Mouse (Mus musculus) CH12.LX (cell line): ENCODE data around the gene Tbx6. TPM values are rescaled to one million over a fixed set of nuclear protein-coding genes. Genes with fewer than 3 reads are reported as not detected.

Experiments used
- DNase-seq: peaks from one replicate; pipeline ENCODE4 v3.0.0-alpha.2; 2013; ENCODE audit errors: extremely low read depth
- H3K27ac ChIP-seq: 2 replicates; pipeline ENCODE4 v1.5.1; 2012; ENCODE audit warnings: low read depth, mild to moderate bottlenecking, control low read depth, moderate library complexity; ENCODE audit not compliant: insufficient read depth
- H3K27me3 ChIP-seq: replicated peaks from 2 replicates; pipeline ENCODE3; 2012; ENCODE audit warnings: inconsistent platforms
- H3K36me3 ChIP-seq, 2 experiments: replicated peaks in 1 of 2; 2 replicates each; pipeline versions ENCODE3 to v1.6.1; 2012; ENCODE audit warnings: inconsistent platforms in 1 of 2, low read length in 1 of 2, mild to moderate bottlenecking in 1 of 2, mixed read lengths in 1 of 2, moderate library complexity in 1 of 2; ENCODE audit not compliant: control insufficient read depth in 1 of 2, insufficient read depth in 1 of 2
- H3K4me1 ChIP-seq, 2 experiments: 2 replicates each; pipeline ENCODE4 v1.6.1; 2012; ENCODE audit warnings: inconsistent platforms in 1 of 2, moderate library complexity in 1 of 2; ENCODE audit not compliant: insufficient read depth in 2 of 2, control insufficient read depth in 1 of 2
- H3K4me2 ChIP-seq: 2 replicates; pipeline ENCODE4 v1.6.1; 2012; ENCODE audit warnings: low read depth, mild to moderate bottlenecking, control low read depth; ENCODE audit not compliant: poor library complexity, insufficient read depth, severe bottlenecking
- H3K4me3 ChIP-seq, 3 experiments: fragments of 150-350 bp in 1 of 3; sonication (generic) in 1 of 3; replicated peaks in 1 of 3; 2 replicates each; pipeline versions ENCODE3 to v1.5.1; 2011 to 2012; ENCODE audit warnings: low read depth in 2 of 3, low read length in 2 of 3, mild to moderate bottlenecking in 2 of 3, moderate library complexity in 2 of 3, control low read depth in 1 of 3, improper control_type of control experiment in 1 of 3, inconsistent platforms in 1 of 3, mixed read lengths in 1 of 3; ENCODE audit not compliant: poor library complexity in 1 of 3
- H3K79me2 ChIP-seq: replicated peaks from 2 replicates; pipeline ENCODE4 v1.6.1; 2012; ENCODE audit warnings: mild to moderate bottlenecking, moderate library complexity; ENCODE audit not compliant: control insufficient read depth, poor library complexity, insufficient read depth, severe bottlenecking; ENCODE audit errors: extremely low read depth
- H3K9ac ChIP-seq: 2 replicates; pipeline ENCODE4 v1.6.1; 2012; ENCODE audit warnings: low read depth, mild to moderate bottlenecking, control low read depth, moderate library complexity; ENCODE audit not compliant: insufficient read depth
- H3K9me3 ChIP-seq: replicated peaks from 2 replicates; pipeline ENCODE3; 2012; ENCODE audit warnings: low read length, inconsistent platforms, mixed read lengths
- GABPA ChIP-seq: IDR thresholded peaks from 2 replicates; pipeline ENCODE4 v1.6.1; 2012; ENCODE audit warnings: low read depth, low read length, improper control_type of control experiment, inconsistent platforms; ENCODE audit not compliant: insufficient replicate concordance
- HCFC1 ChIP-seq: IDR thresholded peaks from 2 replicates; pipeline ENCODE4 v1.6.1; 2012; ENCODE audit warnings: low read depth, mild to moderate bottlenecking, inconsistent platforms, low read length, improper control_type of control experiment
- JUN ChIP-seq: IDR thresholded peaks from 2 replicates; pipeline ENCODE4 v1.6.1; 2011; ENCODE audit warnings: low read depth, mild to moderate bottlenecking, low read length, improper control_type of control experiment, moderate library complexity; ENCODE audit not compliant: insufficient read depth
- MXI1 ChIP-seq: IDR thresholded peaks from 2 replicates; pipeline ENCODE4 v1.6.1; 2011; ENCODE audit warnings: mild to moderate bottlenecking, low read depth, low read length, improper control_type of control experiment
- POLR2A ChIP-seq: IDR thresholded peaks from 2 replicates; pipeline ENCODE4 v1.6.1; 2011; ENCODE audit warnings: low read depth, mild to moderate bottlenecking, improper control_type of control experiment, low read length
- RAD21 ChIP-seq: IDR thresholded peaks from 2 replicates; pipeline ENCODE4 v1.6.1; 2011; ENCODE audit warnings: low read depth, mild to moderate bottlenecking, low read length, improper control_type of control experiment, moderate library complexity
- SIN3A ChIP-seq: IDR thresholded peaks from 2 replicates; pipeline ENCODE4 v1.6.1; 2012; ENCODE audit warnings: low read length, improper control_type of control experiment, inconsistent platforms
- TBP ChIP-seq: conservative IDR thresholded peaks from 2 replicates; pipeline ENCODE4 v1.6.1; 2011; ENCODE audit warnings: low read depth, low read length, improper control_type of control experiment
- UBTF ChIP-seq: IDR thresholded peaks from 2 replicates; pipeline ENCODE4 v1.6.1; 2012; ENCODE audit warnings: low read depth, mild to moderate bottlenecking, inconsistent platforms, low read length, improper control_type of control experiment, moderate library complexity
- ZKSCAN1 ChIP-seq: IDR thresholded peaks from 2 replicates; pipeline ENCODE4 v1.6.1; 2012; ENCODE audit warnings: low read depth, inconsistent platforms, low read length, improper control_type of control experiment, borderline replicate concordance
- ZNF384 ChIP-seq: IDR thresholded peaks from 2 replicates; pipeline ENCODE4 v1.6.1; 2012; ENCODE audit warnings: low read depth, low read length, improper control_type of control experiment, inconsistent platforms
- dilution Hi-C: fragments of 300-500 bp; cut with MboI; formaldehyde crosslinking; loops from 2 replicates; pipeline ENCODE4 v1.14.3; 2020; ENCODE audit warnings: low sequenced_read_pairs; ENCODE audit not compliant: extremely low pct_unique_long_range_greater_than_20kb, extremely low pct_ligation_motif_present
- in situ Hi-C: fragments of 300-500 bp; cut with MboI; formaldehyde crosslinking; loops from 3 replicates; pipeline ENCODE4 v1.14.3; 2019; ENCODE audit warnings: low sequenced_read_pairs, low pct_ligation_motif_present, low pct_unique_long_range_greater_than_20kb, mixed read lengths
- polyA plus RNA-seq: library from polyadenylated mRNA; unstranded; fragments of >175 nt; gene quantifications from 2 replicates; pipeline ENCODE4 v1.2.1, GENCODE M21; 2012; ENCODE audit warnings: low read depth; ENCODE audit not compliant: insufficient read length
- total RNA-seq, 2 experiments: library from RNA; depleted of rRNA; stranded (reverse); fragments of 300-350 nt in 1 of 2; fragments of >200 nt in 1 of 2; gene quantifications; 2 replicates each; pipeline ENCODE4 v1.2.3; 2012 to 2014

Tbx6 gene
- total and polyA plus RNA-seq, 3 experiments = 12.8 to 31.5 (median 15.8) TPM

DNA sequence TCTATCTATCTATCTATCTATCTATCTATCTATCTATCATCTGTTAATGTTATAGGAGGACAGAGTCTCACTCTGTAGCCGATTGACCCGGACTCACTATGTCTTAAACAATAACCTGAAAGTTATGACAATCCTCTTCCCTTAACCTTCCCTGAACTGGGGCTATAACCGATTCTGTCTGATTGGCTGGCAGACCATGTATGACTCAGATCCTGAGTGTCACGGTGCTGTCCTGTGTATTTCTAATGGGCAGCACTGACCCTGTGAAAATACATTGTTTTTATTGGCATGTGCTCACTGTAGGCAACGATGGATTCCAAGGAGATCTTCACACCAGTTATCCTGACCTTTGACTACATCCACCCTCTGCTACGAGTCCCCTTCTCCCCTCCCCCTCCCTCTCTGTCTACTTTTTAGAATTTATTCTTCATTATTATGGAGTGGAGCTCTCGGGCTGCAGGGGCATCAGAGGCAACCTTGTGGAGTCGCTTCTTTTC, 34.5 kb downstream of the Tbx6 start:
- no peaks in the 10 kb centered on the region for H3K36me3 ChIP-seq
- no peaks in the 10 kb centered on the region for H3K79me2 ChIP-seq
- H3K4me3 ChIP-seq = no peak overlapping the region
- no peak overlapping the region for H3K4me2 ChIP-seq
- peaks cover 0 to 8% of the 10 kb centered on the region in 2 experiments; a peak in 1 of 4 replicates for H3K4me1 ChIP-seq
- in situ Hi-C loops = no loop called here
- no peak for DNase-seq
- no peaks in the 10 kb centered on the region for H3K27me3 ChIP-seq
- no peak overlapping the region for H3K9ac ChIP-seq
- no peak for TF ChIP-seq POLR2A
- no peak for TF ChIP-seq MXI1
- no peak for TF ChIP-seq ZKSCAN1
- no peak for TF ChIP-seq ZNF384
- TF ChIP-seq, all 38 proteins: peak for 0
- no peak overlapping the region for H3K27ac ChIP-seq
- H3K9me3 ChIP-seq = peaks cover 7% of the 10 kb centered on the region
- dilution Hi-C loops = no loop called here

DNA sequence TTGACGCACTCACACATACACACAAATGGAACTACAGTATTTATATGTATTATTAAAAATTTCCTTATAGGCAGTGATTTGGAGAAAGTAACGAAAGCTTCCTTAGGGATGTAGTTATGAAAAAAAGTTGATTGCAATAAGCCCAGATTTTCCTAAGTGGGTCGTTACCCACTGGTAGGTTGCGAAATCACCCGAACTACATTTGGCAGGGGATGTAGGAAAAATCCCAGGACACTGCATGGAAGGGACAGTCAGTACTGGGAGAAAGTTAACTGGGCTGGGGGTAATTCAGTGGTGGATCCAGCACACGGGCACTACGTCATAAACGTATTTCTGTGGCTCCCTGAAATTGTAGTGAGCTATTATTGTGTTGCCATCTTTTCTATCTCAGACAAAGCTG, 35.2 kb downstream of the Tbx6 start:
- dilution Hi-C loops = no loop called here
- no peak overlapping the region for H3K4me2 ChIP-seq
- in situ Hi-C loops = no loop called here

DNA sequence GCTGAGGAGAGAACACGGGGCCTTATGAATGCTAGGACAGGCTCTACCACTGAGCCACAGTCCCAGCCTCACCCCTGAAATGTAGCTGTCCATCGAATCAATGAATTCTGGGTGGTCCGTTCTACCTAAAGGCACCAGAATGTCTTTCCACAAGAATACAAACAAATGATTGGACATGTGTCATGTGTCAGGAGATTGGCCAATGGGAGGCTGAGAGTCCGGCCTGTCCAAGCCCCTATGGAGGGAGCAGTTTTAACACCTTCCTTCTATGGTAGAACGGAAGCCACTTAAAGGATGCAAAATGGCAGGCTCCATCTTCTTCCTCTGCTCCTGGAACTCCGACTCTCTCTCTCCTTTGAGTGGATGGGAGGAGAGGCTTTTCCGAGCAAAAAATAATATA, 36.3 kb downstream of the Tbx6 start:
- dilution Hi-C loops = no loop called here
- in situ Hi-C loops = no loop called here
- no peak overlapping the region for H3K4me3 ChIP-seq
- H3K27me3 ChIP-seq = no peaks in the 10 kb centered on the region
- H3K4me2 ChIP-seq = no peak overlapping the region
- H3K9me3 ChIP-seq = peaks cover 3% of the 10 kb centered on the region
- H3K36me3 ChIP-seq = no peaks in the 10 kb centered on the region
- H3K4me1 ChIP-seq = peaks cover 4 to 6% of the 10 kb centered on the region in 2 experiments; a peak in 2 of 4 replicates
- H3K27ac ChIP-seq = no peak overlapping the region
- no peaks in the 10 kb centered on the region for H3K79me2 ChIP-seq
- no peak for DNase-seq
- TF ChIP-seq GABPA = no peak
- no peak for TF ChIP-seq MXI1
- no peak for TF ChIP-seq TBP
- no peak for TF ChIP-seq HCFC1
- no peak for TF ChIP-seq SIN3A
- TF ChIP-seq UBTF = no peak
- TF ChIP-seq, all 38 proteins: peak for 0
- no peak overlapping the region for H3K9ac ChIP-seq

More for the DNA sequence above, 35.2 kb downstream of the Tbx6 start:
- no peaks in the 10 kb centered on the region for H3K36me3 ChIP-seq
- H3K4me1 ChIP-seq = peaks cover 0 to 8% of the 10 kb centered on the region in 2 experiments; a peak in 1 of 4 replicates
- peaks cover 7% of the 10 kb centered on the region for H3K9me3 ChIP-seq
- H3K27me3 ChIP-seq = no peaks in the 10 kb centered on the region
- no peak overlapping the region for H3K9ac ChIP-seq
- no peaks in the 10 kb centered on the region for H3K79me2 ChIP-seq
- H3K27ac ChIP-seq = no peak overlapping the region
- no peak overlapping the region for H3K4me3 ChIP-seq
- DNase-seq = no peak
- TF ChIP-seq JUN = no peak
- no peak for TF ChIP-seq RAD21
